Mouse (Mus musculus) telencephalon, adult 2 months (tissue): ENCODE measurements around the gene Gm9195.

ENCODE experiments used
- DNase-seq: peaks from one replicate; pipeline ENCODE4 v3.0.0-alpha.2; 2011; ENCODE audit warnings: low read depth, low spot score

The Gm9195 gene

GRCm38 (mm10) chr14:72442936-72443335 lies 48.7 kb downstream of the Gm9195 start:
- no peak for DNase-seq

GRCm38 (mm10) chr14:72440929-72441328 lies 50.7 kb downstream of the Gm9195 start:
- DNase-seq, result no peak

- DNase-seq, result no peak
Measured at GRCm38 (mm10) chr14:72440436-72440835, 51.2 kb downstream of the Gm9195 start.

- DNase-seq, result no peak
Measured at GRCm38 (mm10) chr14:72438976-72439375, 52.7 kb downstream of the Gm9195 start.

GRCm38 (mm10) chr14:72389696-72390095 lies 101.9 kb downstream of the Gm9195 start:
- no peak for DNase-seq

GRCm38 (mm10) chr14:72389288-72389687 lies 102.3 kb downstream of the Gm9195 start:
- DNase-seq, result no peak

- no peak for DNase-seq
Measured at GRCm38 (mm10) chr14:72377224-72377623, 114.4 kb downstream of the Gm9195 start.
